In the genomic region with DNA sequence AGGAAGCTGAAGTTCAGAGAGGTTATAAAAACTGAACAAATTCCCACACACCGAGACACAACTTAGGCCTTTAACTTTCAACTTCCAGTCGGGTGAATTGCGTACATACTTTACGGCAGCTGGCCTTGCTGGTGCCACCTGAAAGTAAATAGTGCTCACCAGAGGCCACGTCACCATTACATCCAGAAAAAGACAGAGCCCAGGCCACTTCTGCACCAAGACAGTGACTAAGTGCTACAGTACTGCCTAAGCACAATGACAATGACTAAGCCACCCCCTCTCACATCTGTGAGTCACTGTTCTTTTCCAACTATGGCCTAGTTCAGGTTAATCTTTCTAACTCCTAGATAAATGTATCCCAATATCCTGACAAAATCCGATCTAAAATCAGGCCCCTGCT, we compare ENCODE assay signal across 13 mouse cellular contexts.
DNase-seq lines count a peak whose midpoint lies in the region; ATAC-seq and TF ChIP-seq lines count a peak whose summit lies in the region.
"Had no signal": no experiment of that assay in that cellular context is flagged by ENCODE, and none has a peak within 500 bp of the region (broad histone marks: within the 10 kb centered on the region; RNA-seq: fewer than 3 reads in every experiment).

No protein-coding gene starts in this region.

- TF ChIP-seq EP300 in heart, adult 2 months (IDR thresholded peaks at IDR 0.05; ENCODE audit: insufficient read depth, low read depth, low read length), result no peak

- no peaks in the 10 kb centered on the region for H3K36me3 ChIP-seq in heart, adult 2 months (ENCODE audit: control insufficient read depth, insufficient read depth, low read length)
- H3K36me3 ChIP-seq in intestine, embryonic 15.5 days, result no peaks in the 10 kb centered on the region
- no peaks in the 10 kb centered on the region for H3K36me3 ChIP-seq in stomach, embryonic 15.5 days
- H3K36me3 ChIP-seq: embryonic facial prominence, embryonic 10.5 days had no signal

- no peak for TF ChIP-seq CTCF in heart, adult 2 months (IDR thresholded peaks at IDR 0.05)
- no peak for TF ChIP-seq CTCF in lung, adult 2 months (IDR thresholded peaks at IDR 0.05; ENCODE audit: insufficient read depth, low read length)

- H3K4me2 ChIP-seq in intestine, embryonic 15.5 days (replicated peaks), result no peak overlapping the region
- no peak overlapping the region for H3K4me2 ChIP-seq in stomach, embryonic 15.5 days

- peak overlapping the region; percentile 44 for H3K27ac ChIP-seq in heart, adult 2 months
- H3K27ac ChIP-seq in intestine, embryonic 15.5 days, result 0 out of 2 replicates have a peak overlapping the region, but pooled peaks have one; percentile 40
- peak overlapping the region; percentile 44; the same call in 1 of the 2 replicates for H3K27ac ChIP-seq in stomach, embryonic 15.5 days
- H3K27ac ChIP-seq: embryonic facial prominence, embryonic 10.5 days; liver, embryonic 14.5 days had no signal

- no peaks in the 10 kb centered on the region for H3K9me3 ChIP-seq in intestine, embryonic 15.5 days
- H3K9me3 ChIP-seq in stomach, embryonic 15.5 days, result no peaks in the 10 kb centered on the region
- H3K9me3 ChIP-seq: embryonic facial prominence, embryonic 10.5 days had no signal

- H3K9ac ChIP-seq in heart, adult 2 months (ENCODE audit: low read depth, low read length), result no peak overlapping the region; the same call in 1 of the 2 replicates
- no peak overlapping the region for H3K9ac ChIP-seq in intestine, embryonic 15.5 days
- no peak overlapping the region for H3K9ac ChIP-seq in stomach, embryonic 15.5 days
- H3K9ac ChIP-seq: liver, embryonic 14.5 days had no signal

- 68% methylated on average over 6 of the region's 6 CpGs for WGBS in heart, adult 2 months
- 57% methylated on average over 6 of the region's 6 CpGs for WGBS in lung, adult 2 months
- WGBS in intestine, embryonic 15.5 days, result 39% methylated on average over 6 of the region's 6 CpGs
- WGBS in stomach, embryonic 15.5 days, result 55% methylated on average over 6 of the region's 6 CpGs

- H3K27me3 ChIP-seq in heart, adult 2 months (ENCODE audit: control insufficient read depth, insufficient read depth, low read length), result no peaks in the 10 kb centered on the region
- H3K27me3 ChIP-seq in intestine, embryonic 15.5 days (replicated peaks), result no peaks in the 10 kb centered on the region
- no peaks in the 10 kb centered on the region for H3K27me3 ChIP-seq in stomach, embryonic 15.5 days (replicated peaks)

- H3K79me2 ChIP-seq in heart, adult 2 months (replicated peaks; ENCODE audit: control insufficient read depth, insufficient read depth, low read length), result no peaks in the 10 kb centered on the region

- intact Hi-C loops in heart, adult 2 months (cut with DNase I), result no loop called here

- ATAC-seq in intestine, embryonic 15.5 days, result no peak
- no peak for ATAC-seq in stomach, embryonic 15.5 days (ENCODE audit: insufficient read depth, low FRiP score, low read depth)
- ATAC-seq: forebrain, embryonic 16.5 days had no signal

- H3K4me1 ChIP-seq in heart, adult 2 months (ENCODE audit: control insufficient read depth, insufficient read depth, low read length), result 0 out of 2 replicates have a peak, but pooled peaks cover 1% of the 10 kb centered on the region
- H3K4me1 ChIP-seq in lung, adult 2 months (ENCODE audit: control insufficient read depth, insufficient read depth, low read length), result no peaks in the 10 kb centered on the region; the same call in 1 of the 2 replicates
- H3K4me1 ChIP-seq in intestine, embryonic 15.5 days (replicated peaks), result no peaks in the 10 kb centered on the region
- no peaks in the 10 kb centered on the region for H3K4me1 ChIP-seq in stomach, embryonic 15.5 days
- H3K4me1 ChIP-seq: embryonic facial prominence, embryonic 10.5 days had no signal

- no peak for TF ChIP-seq POLR2A in heart, adult 2 months (IDR thresholded peaks at IDR 0.05; ENCODE audit: insufficient read depth, low read depth, low read length)
- TF ChIP-seq POLR2A in lung, adult 2 months (IDR thresholded peaks at IDR 0.05; ENCODE audit: borderline replicate concordance, extremely low read depth, low read depth, low read length), result no peak

- H3K4me3 ChIP-seq in heart, adult 2 months, result no peak overlapping the region
- no peak overlapping the region for H3K4me3 ChIP-seq in lung, adult 2 months (replicated peaks; ENCODE audit: extremely low read depth, low read depth, low read length)
- no peak overlapping the region for H3K4me3 ChIP-seq in intestine, embryonic 15.5 days (replicated peaks)
- H3K4me3 ChIP-seq in stomach, embryonic 15.5 days (replicated peaks), result no peak overlapping the region
- H3K4me3 ChIP-seq: embryonic facial prominence, embryonic 10.5 days had no signal

- DNase-seq in heart, adult 2 months, result peak in 1 of 2 experiments; percentile 5
- no peak for DNase-seq in heart, postnatal 4 days
- peak; percentile 11 to 31 for DNase-seq in lung, adult 18-20 months
- no peak for DNase-seq in lung, adult 2 months
- DNase-seq in ovary, postnatal 14 days (ENCODE audit: low spot score), result no peak
- DNase-seq in liver, result no peak
- DNase-seq: midbrain, embryonic 14.5 days; thymus, adult 18-20 months had no signal

Comparison
In these comparisons a context has a peak if more than half of its experiments do, and no peak if none do; other contexts are left out.
1. DNase-seq: peak in lung, adult 18-20 months (2 of 2); none in heart, postnatal 4 days (single experiment), lung, adult 2 months (single experiment), ovary, postnatal 14 days (single experiment) and liver (single experiment).
2. Peak in every context shown above with its lines, with median percentiles within 50 percentile points of each other: H3K27ac ChIP-seq.